Mouse (Mus musculus): ENCODE data around the gene Tubd1. TPM values are rescaled to one million over a fixed set of nuclear protein-coding genes. Genes with fewer than 3 reads are reported as not detected.

Gene Tubd1
- total RNA-seq, 2 experiments from 2014 or later = 8.4 to 9.7 TPM

DNA sequence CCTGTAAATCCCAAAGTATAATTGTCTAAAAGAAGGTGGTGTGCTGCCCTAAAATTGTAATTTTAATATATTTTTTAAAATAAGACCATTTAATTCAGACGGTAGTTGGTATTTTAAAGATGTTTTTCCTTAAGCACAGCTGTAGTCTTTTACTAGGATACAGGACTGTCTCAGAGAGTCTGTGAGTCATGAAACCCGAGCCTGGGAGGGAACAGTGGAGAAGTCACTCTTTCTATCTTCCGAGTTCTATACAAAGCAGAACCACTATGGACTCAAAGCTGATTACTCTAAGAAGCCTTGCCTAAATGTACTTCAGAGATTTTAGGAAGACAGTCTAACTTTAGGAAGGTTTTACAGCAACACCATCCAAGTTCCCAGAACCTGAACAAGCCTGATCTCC lies 57.3 kb downstream of the Tubd1 start:
- no peak for DNase-seq

DNA sequence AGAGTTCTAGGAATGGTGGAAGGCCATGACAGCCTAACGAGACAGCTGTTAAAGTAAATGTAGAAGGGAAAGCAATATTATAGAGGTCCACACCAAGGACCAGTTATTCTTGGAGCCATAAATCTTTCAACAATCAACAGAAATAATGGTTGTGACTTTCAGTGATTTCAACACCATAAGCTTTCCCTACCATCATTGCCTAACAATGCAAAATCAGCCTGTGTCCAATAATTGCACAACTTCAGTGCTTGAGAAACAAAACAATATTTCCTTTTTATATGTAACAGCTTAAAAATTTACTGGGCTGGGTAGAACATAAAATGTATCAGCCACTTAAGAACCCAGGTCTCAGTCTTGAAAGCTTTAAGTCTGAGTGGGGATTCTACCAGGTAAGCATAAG lies 58.9 kb downstream of the Tubd1 start:
- DNase-seq = no peak

DNA sequence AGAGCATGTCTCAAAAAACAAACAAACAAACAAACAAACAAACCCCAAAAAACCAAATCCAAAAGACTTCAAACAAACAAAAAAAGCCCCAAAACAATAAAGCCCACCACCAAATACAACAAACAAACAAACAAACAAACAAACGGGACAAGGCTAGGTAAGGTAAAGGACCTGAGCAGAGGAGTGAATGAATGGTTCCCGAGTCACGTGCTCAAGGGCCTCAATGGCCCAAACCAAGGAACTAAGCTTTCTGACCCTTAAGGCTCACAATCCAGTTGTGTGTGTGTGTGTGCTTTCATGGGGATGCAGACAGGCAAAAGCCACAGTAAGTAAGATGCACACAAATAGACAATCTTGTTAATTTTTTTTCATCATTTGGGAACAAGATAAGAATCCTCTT lies 59.5 kb downstream of the Tubd1 start:
- DNase-seq = no peak

DNA sequence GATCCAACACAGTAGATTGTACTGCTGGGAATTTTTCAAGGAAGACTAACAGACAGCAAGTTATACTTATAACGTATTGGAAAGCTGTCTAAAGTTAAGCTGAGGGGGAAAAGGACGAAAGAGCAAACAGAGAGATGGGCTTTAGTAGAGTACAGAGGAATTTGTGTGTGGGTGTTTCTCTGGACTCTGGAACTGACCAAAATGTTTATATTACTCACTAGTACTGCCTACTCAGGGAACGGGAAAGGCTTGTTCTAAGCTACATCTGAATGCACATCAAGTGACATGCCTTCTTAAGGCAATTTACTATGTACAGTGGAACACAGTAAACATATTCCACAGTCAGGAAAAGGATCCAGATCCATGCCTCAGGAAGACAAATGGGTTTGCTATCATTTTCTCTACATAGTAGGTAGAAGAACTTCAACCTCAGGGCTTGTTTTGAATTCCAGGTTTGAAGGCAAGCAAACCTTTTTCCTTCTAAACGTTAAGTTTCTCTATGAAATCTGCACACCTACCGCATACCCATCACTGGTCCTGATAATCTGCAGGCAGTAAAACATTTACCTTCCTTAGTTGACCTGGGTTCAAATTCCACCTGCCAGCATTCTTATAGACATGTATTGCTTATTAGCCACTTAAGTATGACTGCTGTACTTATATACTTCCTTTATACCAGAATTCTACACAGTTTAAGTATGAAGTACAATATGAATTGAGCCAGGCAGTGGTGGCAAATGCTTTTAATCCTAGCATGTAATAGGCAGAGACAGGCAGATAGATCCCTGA lies 60.1 kb downstream of the Tubd1 start:
- no peak for DNase-seq

DNA sequence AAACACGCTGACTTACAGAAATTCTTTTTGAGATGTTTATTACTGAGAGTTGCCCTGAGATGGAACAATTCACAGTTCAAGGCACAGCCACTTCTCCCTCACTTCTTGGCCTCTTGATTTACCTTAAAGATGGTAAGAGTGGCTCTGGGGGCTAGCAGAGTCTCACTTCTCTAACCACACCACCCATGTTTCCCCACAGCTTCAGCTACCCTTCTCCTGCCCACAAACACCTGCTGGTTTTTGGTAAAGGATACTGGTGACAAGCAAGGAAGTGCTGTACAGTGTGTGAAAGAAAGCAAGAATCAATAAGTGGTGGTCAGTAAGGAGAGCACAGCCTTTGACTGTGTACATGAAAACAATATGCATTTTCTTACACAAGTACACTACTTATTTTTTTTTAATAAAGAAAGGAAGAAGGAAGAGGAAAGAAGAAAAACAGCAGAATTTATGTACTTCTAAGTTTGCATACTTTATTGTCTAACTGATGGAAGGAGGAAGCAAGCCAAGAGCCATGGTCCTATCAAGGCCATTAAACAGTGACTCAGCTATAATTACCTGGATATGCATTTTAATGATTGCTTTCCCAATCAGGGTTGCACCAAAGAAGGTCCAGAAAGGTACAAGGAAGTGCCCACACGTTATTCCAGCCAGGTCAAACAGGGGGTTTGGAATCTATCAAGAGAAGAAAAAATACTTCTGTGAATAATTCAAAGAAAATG lies 62.0 kb downstream of the Tubd1 start:
- no peak for DNase-seq

DNA sequence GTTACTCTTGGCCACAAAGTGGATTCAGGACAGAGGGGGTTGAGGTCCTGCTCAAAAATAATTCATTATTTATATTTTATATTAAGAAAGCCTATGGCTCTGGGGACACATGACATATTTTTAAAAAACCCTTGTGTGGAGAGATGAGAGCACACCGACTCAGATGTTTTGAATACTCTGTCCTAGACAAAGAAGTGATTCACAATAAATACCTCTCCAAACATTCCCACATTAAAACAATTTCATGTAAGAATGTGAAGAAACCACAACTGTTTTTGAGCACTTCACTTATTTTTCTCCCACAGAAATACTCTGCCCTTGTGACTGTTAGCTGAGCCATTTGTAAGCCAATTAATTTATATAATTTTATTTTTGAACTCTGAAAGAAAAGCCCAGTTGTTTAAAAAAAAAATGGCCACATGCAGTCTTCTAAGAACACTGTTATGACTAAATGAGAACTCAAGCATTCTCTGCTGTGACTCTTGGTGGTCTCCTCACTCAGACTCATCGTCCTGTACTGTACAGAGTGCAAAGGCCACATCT lies 63.1 kb downstream of the Tubd1 start:
- DNase-seq = no peak

DNA sequence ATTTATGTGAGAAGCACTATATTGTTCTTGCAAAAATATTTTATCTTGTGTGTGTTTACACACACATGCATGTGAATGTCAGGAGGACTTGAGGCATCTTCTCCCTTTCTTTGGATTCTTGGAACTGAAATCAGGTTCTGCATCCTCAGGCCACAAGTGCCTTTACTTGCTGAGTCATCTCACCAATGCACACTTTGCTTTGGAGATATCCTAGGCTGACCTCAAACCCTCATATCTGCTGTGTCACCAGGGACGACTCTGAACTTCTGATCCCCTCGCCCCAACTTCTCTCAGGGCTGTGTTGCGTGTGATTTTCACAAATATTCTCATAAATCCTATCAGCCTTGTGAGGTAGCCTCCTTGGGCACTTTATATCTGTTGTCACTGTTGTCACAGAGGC lies 65.4 kb downstream of the Tubd1 start:
- DNase-seq = no peak

DNA sequence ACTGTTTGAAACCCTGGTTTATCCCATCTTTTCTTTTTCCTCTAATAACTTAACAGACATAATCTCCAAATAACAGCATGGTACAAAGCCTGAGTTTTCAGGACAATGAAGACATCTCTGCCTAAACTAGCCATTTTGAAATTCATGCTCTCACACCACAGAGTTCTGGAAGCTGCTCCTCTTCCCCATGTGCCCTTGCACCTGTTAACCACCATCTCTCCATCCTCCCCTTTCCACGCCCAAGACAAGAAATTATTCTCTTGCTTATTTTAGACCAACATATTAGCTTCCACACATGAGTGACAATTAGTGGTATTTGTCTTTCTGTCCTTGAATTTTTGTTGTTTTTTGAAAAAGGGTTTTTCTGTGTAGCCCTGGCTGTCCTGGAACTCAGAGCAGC lies 67.2 kb downstream of the Tubd1 start:
- no peak for DNase-seq

DNA sequence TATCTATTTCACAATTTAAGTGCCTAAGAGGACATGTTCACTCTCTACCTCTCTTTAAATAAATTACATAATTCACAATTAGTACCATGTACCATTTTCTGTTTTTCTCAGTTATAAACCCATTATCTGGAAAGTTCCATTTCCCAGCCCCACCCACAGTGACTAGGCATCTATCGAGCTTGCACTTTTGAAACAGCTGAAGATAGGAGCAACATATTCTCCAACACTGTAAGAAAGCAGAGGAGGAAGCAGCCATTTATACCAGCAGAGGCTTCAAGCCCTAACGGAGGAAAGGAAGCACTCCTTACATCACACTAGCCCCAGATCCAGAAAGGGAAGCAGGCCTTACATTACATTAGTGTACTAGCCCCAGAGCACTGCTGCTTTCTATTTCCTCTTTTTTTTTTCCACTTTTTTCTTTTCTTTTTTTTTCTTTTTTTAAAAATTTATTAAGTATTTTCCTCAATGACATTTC lies 69.3 kb downstream of the Tubd1 start:
- DNase-seq = no peak

DNA sequence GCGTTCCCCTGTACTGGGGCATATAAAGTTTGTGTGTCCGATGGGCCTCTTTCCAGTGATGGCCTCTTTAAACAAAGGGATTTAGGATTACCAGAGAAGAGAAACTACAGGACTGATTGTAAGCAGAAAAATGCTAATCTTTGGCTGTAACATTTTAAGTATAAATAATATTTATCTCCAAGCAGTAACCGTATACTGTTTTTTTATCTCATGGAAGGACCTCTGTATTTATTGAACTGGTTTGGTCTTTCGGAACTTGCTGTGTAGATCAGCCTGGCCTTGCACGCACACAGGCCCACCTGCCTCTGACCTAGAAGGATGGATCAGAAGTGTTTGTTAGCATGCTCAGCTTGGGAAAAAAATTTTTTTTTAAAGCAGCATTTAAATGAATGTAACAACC lies 69.8 kb downstream of the Tubd1 start:
- DNase-seq = no peak

Small RNAs within 50 kb of the gene (microRNA-seq; reads per million reads assigned to microRNA genes)
- 6,890 to 16,938 reads per million in 2 experiments for gene Mir21a

Other genes with a start within 250 kb of the Tubd1 start
- 10 to 100 TPM; 41.9 to 43.1 TPM for gene Med13, start 187.4 kb upstream of the Tubd1 start, total RNA-seq (2021)
- 10 to 100 TPM; 28.9 to 33.1 TPM for gene Rnft1, start 60.3 kb upstream of the Tubd1 start, total RNA-seq (2021)
- gene Rps6kb1, start 186 bp upstream of the Tubd1 start, total RNA-seq (2021) = 10 to 100 TPM; 27.7 to 28.8 TPM
- gene Vmp1, start 138.8 kb downstream of the Tubd1 start, total RNA-seq (2021) = 10 to 100 TPM; 62.0 to 74.5 TPM
- 10 to 100 TPM; 10.3 to 10.6 TPM for gene Ptrh2, start 139.0 kb downstream of the Tubd1 start, total RNA-seq (2021)
- gene Cltc, start 212.6 kb downstream of the Tubd1 start, total RNA-seq (2021) = 100 to 1,000 TPM; 266 to 273 TPM